Mouse (Mus musculus) hindbrain, embryonic 10.5 days (tissue): ENCODE measurements around the gene Elk3. TPM values are rescaled to one million over a fixed set of nuclear protein-coding genes. Genes with fewer than 3 reads are reported as not detected.

Experiments used
- DNase-seq: peaks from one replicate; pipeline ENCODE4 v3.0.0-alpha.2; 2017; ENCODE audit warnings: low spot score
- H3K27ac ChIP-seq: fragments of 300-500 bp; sonication (generic); 2 replicates; pipeline ENCODE4 v1.5.1; 2016; ENCODE audit warnings: mild to moderate bottlenecking, moderate library complexity
- H3K27me3 ChIP-seq: fragments of 300-500 bp; sonication (generic); 2 replicates; pipeline ENCODE4 v1.6.1; 2016; ENCODE audit warnings: mild to moderate bottlenecking; ENCODE audit not compliant: poor library complexity, insufficient read depth, severe bottlenecking
- H3K36me3 ChIP-seq: fragments of 300-500 bp; sonication (generic); 2 replicates; pipeline ENCODE4 v1.6.1; 2016; ENCODE audit warnings: mild to moderate bottlenecking, moderate library complexity
- H3K4me1 ChIP-seq: fragments of 300-500 bp; sonication (generic); replicated peaks from 2 replicates; pipeline ENCODE4 v1.6.1; 2016; ENCODE audit warnings: mild to moderate bottlenecking
- H3K4me3 ChIP-seq: fragments of 300-500 bp; sonication (generic); 2 replicates; pipeline ENCODE4 v1.5.1; 2016; ENCODE audit warnings: mild to moderate bottlenecking, moderate library complexity
- H3K9me3 ChIP-seq: fragments of 300-500 bp; sonication (generic); 2 replicates; pipeline ENCODE4 v1.6.1; 2016; ENCODE audit warnings: mild to moderate bottlenecking, moderate library complexity
- WGBS: fragments of 180-500 bp; shearing (Covaris S2); methylation state at CpG from one replicate; pipeline ENCODE4 v1.1.7; 2016; 5-methylcytosine and 5-hydroxymethylcytosine counted together
- polyA plus RNA-seq: library from polyadenylated mRNA; unstranded; fragments of >200 nt; fragmentation: Nextera tagmentation; extraction: Ambion mirVana; gene quantifications from 2 replicates; pipeline ENCODE4 v1.2.1, GENCODE M21; 2016

Gene Elk3
- polyA plus RNA-seq, 1 experiment from 2014 or later = 14.8 TPM

DNA sequence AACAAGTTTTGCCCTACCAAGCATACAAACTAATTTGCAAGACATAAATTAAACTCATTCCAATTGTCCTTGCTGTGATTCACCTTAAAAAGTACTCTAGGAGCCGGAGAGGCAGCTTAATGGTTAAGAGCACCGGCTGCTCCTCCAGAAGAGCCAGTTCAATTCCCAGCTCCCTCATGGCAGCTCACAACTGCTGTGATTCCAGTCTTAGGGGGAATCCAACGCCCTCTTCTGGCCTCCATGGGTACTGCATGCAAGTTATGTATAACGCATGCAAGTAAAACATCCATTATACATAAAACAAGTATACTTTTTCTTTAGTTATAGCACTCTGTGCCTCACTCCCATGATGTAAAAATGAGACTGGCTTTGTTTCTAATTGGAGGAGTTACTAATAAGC, 27.7 kb downstream of the Elk3 start:
- Histone ChIP-seq H3K9me3 (no peaks in the 10 kb centered on the region), H3K27me3 (no peaks in the 10 kb centered on the region), H3K4me1 (peaks cover 18% of the 10 kb centered on the region; the same call in 1 of the 2 replicates), H3K4me3 (no peak overlapping the region), H3K36me3 (peaks cover 34% of the 10 kb centered on the region), H3K27ac (no peak overlapping the region)
- 74% methylated on average over 4 of the region's 4 CpGs for WGBS
- DNase-seq = no peak

DNA sequence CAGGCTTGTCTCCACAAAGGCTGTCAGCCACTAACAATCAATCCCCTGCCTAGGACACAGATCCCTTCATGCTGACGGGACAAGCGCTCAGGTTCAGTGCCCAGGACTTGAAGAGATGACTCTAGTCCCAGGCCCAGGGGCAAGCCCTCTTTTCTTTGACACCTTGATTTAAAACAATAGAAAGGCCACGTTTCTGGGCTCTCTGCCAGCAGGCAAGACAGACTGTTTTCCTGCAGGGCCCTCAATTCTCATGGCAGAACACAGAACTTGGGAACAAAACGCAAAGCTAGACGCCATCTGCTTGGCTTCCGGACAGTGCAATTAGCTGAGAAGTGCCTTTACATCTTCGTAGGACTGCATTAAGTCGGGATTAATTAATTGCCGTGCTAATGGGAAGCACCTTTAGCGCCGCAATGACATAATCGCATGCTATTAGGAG, 28.4 kb downstream of the Elk3 start:
- Histone ChIP-seq H3K4me3 (no peak overlapping the region), H3K4me1 (peaks cover 18% of the 10 kb centered on the region; the same call in 1 of the 2 replicates), H3K36me3 (peaks cover 33% of the 10 kb centered on the region), H3K9me3 (no peaks in the 10 kb centered on the region), H3K27ac (0 out of 2 replicates have a peak overlapping the region, but pooled peaks have one; percentile 40), H3K27me3 (no peaks in the 10 kb centered on the region)
- 67% methylated on average over 12 of the region's 12 CpGs for WGBS
- DNase-seq = no peak

GRCm38 (mm10) chr10:93281092-93281491, 29.8 kb downstream of the Elk3 start:
- Histone ChIP-seq H3K9me3 (no peaks in the 10 kb centered on the region), H3K4me3 (no peak overlapping the region), H3K27ac (no peak overlapping the region), H3K27me3 (no peaks in the 10 kb centered on the region), H3K4me1 (peaks cover 31% of the 10 kb centered on the region), H3K36me3 (peaks cover 31% of the 10 kb centered on the region)
- WGBS = 78% methylated on average over 7 of the region's 7 CpGs
- DNase-seq = no peak

DNA sequence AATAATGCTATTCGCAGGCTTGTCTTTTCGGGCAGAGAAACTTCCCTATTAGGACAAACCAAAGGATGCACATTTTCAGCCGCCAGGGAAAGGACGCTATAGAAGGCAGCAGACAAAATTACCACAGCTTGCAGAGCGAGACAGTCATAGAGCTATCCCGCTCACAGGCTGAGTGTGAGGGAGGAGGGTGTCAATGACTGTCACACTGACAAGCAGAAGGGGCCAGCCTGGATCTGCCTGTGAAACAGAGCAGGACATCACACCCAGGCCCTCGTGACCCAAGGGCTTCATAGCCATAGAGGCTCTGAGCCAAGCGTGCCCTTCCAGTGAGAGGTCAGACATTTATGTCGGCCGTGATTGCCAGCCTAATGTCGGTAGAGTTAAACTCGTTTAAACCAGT, 30.3 kb downstream of the Elk3 start:
- Histone ChIP-seq H3K9me3 (no peaks in the 10 kb centered on the region), H3K27me3 (no peaks in the 10 kb centered on the region), H3K4me3 (no peak overlapping the region), H3K27ac (no peak overlapping the region), H3K4me1 (peaks cover 36% of the 10 kb centered on the region), H3K36me3 (peaks cover 31% of the 10 kb centered on the region)
- DNase-seq = no peak
- 76% methylated on average over 12 of the region's 12 CpGs for WGBS

DNA sequence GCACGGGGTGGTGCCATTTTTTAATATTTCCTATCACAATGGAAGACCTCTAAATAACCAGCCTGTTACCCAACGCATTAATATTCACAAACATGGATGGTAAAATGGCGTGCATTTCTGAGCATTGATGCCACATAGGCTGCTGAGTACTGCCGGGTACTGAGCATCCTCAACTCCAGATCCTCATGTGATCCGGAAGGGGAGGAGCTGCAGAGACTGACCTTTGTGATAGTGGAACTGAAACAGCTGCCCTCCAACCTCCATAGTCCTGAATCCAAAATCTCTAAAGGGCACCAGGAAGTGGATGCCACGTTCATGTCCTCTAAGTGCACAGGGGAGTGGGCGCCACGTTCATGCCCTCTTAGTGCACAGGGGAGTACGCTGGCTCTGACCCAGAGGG, 31.9 kb downstream of the Elk3 start:
- H3K4me3 ChIP-seq = no peak overlapping the region
- peaks cover 24% of the 10 kb centered on the region for H3K36me3 ChIP-seq
- DNase-seq = no peak
- H3K4me1 ChIP-seq = peaks cover 46% of the 10 kb centered on the region
- 92% methylated on average over 9 of the region's 9 CpGs for WGBS
- H3K9me3 ChIP-seq = no peaks in the 10 kb centered on the region
- H3K27ac ChIP-seq = no peak overlapping the region
- H3K27me3 ChIP-seq = no peaks in the 10 kb centered on the region

DNA sequence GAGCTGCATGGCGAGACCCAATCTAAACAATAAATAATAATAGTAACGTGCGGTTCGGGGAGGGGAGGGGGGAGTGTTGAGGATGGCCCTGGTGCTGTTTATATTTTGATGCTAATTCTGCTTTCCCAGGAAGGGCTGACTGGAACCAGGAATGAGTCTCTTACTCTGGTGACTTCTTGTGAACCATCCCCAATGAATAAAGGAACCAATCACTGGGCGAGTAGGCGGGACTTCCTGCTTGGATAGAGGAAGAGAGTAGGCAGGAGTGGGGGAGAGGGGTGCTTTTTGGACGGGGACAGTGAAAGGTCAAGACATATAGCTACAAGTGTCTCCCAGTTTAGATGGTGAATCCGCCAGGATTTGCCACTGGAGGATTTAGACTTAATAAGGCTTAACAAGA, 32.6 kb downstream of the Elk3 start:
- H3K9me3 ChIP-seq = no peaks in the 10 kb centered on the region
- DNase-seq = no peak
- peaks cover 49% of the 10 kb centered on the region for H3K4me1 ChIP-seq
- no peak overlapping the region for H3K27ac ChIP-seq
- no peak overlapping the region for H3K4me3 ChIP-seq
- H3K36me3 ChIP-seq = peaks cover 17% of the 10 kb centered on the region
- no peaks in the 10 kb centered on the region for H3K27me3 ChIP-seq
- WGBS = 86% methylated on average over 8 of the region's 8 CpGs

DNA sequence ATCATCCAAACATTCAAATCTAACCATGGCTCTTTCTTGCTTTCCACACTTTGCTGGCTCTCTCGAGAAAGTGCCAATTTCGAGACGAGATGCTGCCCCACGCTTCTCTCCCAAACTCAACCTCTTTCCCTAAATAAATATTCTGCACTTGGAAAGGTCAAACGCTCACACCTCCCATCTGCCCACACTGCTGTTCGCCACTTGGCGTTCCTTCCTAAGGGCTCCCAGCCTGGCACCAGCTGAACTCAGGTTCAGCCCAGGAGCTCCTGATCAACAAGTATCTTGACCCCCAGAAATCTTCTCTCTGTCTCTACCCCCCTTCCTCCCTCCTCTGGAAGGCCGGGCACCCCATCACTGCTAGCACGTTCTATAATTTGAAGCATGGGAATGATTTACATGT, 34.1 kb downstream of the Elk3 start:
- DNase-seq = no peak
- Histone ChIP-seq H3K36me3 (peaks cover 15% of the 10 kb centered on the region; the same call in 1 of the 2 replicates), H3K27ac (peak overlapping the region; percentile 77), H3K4me1 (peaks cover 43% of the 10 kb centered on the region), H3K27me3 (no peaks in the 10 kb centered on the region), H3K9me3 (no peaks in the 10 kb centered on the region), H3K4me3 (peak overlapping the region; percentile 47)
- WGBS = 65% methylated on average over 9 of the region's 9 CpGs

DNA sequence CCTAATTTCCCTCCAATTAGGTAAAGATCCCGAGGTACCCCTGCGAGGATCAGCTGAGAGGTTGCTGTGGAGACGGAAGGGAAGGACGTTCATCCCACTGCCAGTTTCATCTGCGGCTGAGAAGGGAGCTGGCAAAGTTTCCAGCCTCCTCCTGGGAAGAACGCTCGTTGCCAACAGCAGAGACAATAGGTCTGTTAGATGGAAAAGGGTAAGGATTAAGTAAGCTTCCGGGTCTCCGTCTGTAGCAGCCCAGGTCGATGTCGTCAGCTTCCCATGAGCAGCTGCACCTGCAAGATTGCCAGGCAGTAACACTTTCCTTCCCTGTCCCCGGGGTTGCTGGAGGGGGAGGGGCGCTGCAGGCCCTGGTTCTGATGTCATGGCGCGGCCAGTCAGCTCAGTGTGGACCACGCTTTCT, 34.6 kb downstream of the Elk3 start:
- 6% methylated on average over 16 of the region's 16 CpGs for WGBS
- Histone ChIP-seq H3K36me3 (peaks cover 13% of the 10 kb centered on the region; the same call in 1 of the 2 replicates), H3K4me1 (peaks cover 43% of the 10 kb centered on the region), H3K9me3 (no peaks in the 10 kb centered on the region), H3K27me3 (no peaks in the 10 kb centered on the region), H3K4me3 (peak overlapping the region; percentile 47), H3K27ac (peak overlapping the region; percentile 77)
- peak; percentile 62 for DNase-seq

DNA sequence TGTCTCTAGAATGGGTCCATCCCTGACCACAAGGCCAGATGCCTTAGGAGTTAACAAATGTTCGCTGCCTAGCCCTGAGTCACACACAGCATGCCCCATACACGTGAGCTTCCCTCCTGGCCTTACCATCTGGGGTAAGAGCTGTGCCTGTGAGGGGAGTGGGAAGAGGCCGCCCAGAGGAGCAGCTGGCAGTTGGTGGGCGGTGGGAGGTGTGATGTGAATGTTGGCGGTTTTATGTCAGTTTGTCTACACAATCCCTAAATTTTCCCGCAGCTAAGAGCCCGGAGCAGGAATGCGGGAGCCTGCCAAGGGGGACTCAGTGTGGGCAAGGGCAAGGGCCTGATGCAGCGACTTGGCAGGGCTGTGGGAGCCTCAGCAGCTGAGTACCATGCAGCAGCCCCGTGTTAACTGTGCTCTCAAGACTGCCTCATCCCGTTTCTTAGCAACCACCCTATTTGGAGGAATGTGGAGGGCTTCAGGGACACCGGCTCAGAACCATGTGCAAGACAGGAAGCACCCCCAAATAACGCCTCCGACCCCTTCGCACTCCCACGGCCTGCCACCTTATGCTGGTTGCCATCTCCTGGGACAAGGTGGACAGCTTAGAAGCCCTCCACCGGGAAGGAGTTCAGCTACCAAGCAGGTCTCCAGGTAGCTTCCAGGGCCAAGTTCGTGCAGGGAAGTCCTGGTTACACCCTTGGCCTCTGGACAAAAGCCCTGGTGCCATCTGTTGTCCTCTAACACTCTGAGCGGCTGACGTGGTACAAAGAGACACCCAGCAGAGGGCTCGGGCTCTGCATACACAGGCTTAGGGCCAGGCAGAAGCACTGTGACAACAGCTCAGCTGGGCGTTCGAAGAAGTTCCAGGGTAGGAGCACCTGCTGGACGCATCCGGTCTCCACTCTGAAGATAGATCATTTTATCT, 35.5 kb downstream of the Elk3 start:
- H3K4me3 ChIP-seq = no peak overlapping the region; the same call in 1 of the 2 replicates
- no peaks in the 10 kb centered on the region for H3K27me3 ChIP-seq
- 43% methylated on average over 25 of the region's 25 CpGs for WGBS
- 0 out of 2 replicates have a peak, but pooled peaks cover 8% of the 10 kb centered on the region for H3K36me3 ChIP-seq
- no peaks in the 10 kb centered on the region for H3K9me3 ChIP-seq
- peak; percentile 44 for DNase-seq
- peaks cover 37% of the 10 kb centered on the region for H3K4me1 ChIP-seq
- H3K27ac ChIP-seq = peak overlapping the region; percentile 69

DNA sequence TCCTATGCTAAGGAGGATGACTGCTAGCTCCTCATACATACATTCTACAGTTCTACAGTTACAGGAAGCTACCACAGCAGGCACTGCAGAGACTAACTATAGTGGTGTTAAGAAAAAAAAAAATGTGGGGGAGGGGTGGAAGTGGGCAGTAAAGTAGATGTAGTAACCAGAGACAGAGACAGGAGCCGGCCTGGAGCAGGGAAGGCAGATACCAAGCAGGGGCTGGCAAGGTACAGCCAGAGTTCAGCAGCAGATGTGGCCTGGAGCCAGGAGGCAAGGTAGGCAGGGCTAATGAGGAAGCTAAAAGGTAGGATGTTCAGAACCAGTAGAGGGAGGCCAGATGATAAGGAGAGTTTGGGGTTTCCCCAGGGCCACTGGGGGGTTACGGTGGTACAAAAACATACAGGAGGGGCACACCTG, 36.6 kb downstream of the Elk3 start:
- no peak overlapping the region for H3K4me3 ChIP-seq
- H3K4me1 ChIP-seq = peaks cover 43% of the 10 kb centered on the region
- H3K27me3 ChIP-seq = no peaks in the 10 kb centered on the region
- 78% methylated on average over 2 of the region's 2 CpGs for WGBS
- H3K9me3 ChIP-seq = no peaks in the 10 kb centered on the region
- H3K36me3 ChIP-seq = 0 out of 2 replicates have a peak, but pooled peaks cover 8% of the 10 kb centered on the region
- no peak for DNase-seq
- H3K27ac ChIP-seq = peak overlapping the region; percentile 69; the same call in 1 of the 2 replicates

GRCm38 (mm10) chr10:93272986-93273982, 37.7 kb downstream of the Elk3 start:
- WGBS = 78% methylated on average over 14 of the region's 14 CpGs
- no peak overlapping the region for H3K4me3 ChIP-seq
- no peak for DNase-seq
- H3K4me1 ChIP-seq = peaks cover 43% of the 10 kb centered on the region
- no peaks in the 10 kb centered on the region for H3K9me3 ChIP-seq
- no peak overlapping the region for H3K27ac ChIP-seq
- 0 out of 2 replicates have a peak, but pooled peaks cover 2% of the 10 kb centered on the region for H3K36me3 ChIP-seq
- no peaks in the 10 kb centered on the region for H3K27me3 ChIP-seq

GRCm38 (mm10) chr10:93271831-93272230, 39.1 kb downstream of the Elk3 start:
- Histone ChIP-seq H3K36me3 (0 out of 2 replicates have a peak, but pooled peaks cover 4% of the 10 kb centered on the region), H3K9me3 (no peaks in the 10 kb centered on the region)
- no peak for DNase-seq

More at GRCm38 (mm10) chr10:93271831-93272230, 39.1 kb downstream of the Elk3 start:
- Histone ChIP-seq H3K27me3 (no peaks in the 10 kb centered on the region), H3K27ac (no peak overlapping the region), H3K4me3 (no peak overlapping the region), H3K4me1 (peaks cover 36% of the 10 kb centered on the region)
- 91% methylated on average over 7 of the region's 7 CpGs for WGBS
